Mouse (Mus musculus): ENCODE data around the gene Llgl2.

DNA sequence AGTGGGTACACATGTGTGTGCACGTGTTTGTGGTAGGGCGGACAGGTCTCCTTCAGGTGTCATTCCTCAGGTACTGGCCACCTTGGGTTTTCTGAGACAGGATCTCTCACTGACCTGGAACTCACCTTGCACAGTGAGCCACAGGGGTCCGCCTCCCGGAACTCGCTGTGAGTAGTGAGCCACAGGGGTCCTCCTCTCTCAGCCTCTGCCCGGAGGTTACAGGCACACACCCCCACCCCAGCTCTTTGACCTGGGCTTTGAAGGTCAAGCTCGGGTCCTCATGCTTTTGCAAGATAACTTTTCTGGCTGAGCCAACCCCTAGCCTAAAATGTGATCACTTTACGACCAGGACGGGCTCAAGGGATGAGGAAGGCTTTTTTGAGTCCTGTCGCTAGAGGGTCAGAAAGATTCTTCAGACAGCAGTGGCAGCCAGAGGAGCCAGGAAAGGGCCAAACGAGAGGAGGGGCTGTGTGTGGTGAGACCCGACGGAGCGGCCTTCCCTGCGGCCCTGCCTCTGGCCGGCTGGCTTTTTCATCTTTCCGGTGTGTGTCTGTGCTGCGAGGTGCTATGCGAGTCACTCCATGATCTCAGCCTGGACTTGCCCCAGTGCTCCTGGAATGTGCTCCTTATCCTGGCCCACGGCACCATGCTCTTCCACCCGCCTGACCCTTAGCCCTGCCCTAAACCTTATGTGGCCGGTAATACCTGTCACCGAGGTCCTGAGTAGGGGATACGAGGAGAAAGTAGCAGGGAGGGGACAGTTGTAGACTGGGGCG lies 6.9 kb downstream of the Llgl2 start:
- no peak for TF ChIP-seq CTCF (IDR thresholded peaks at IDR 0.05; ENCODE audit: borderline replicate concordance, insufficient read depth, low read depth, low read length)
- TF ChIP-seq POLR2A (IDR thresholded peaks at IDR 0.05; ENCODE audit: borderline replicate concordance, insufficient read depth, low read length), result no peak
